Mouse (Mus musculus): ENCODE results near the gene Gsdme.

GRCm38 (mm10) chr6:50291650-50292049 is 28.0 kb upstream of the Gsdme start:
- TF ChIP-seq NANOG (IDR thresholded peaks at IDR 0.05; ENCODE audit: borderline replicate concordance, low read length) (no peak), CTCF (conservative IDR thresholded peaks at IDR 0.05; ENCODE audit: low read length) (no peak)

All from E14TG2a.4 (cell line).